Mouse (Mus musculus): ENCODE results near the gene Card10.

The Card10 gene

DNA sequence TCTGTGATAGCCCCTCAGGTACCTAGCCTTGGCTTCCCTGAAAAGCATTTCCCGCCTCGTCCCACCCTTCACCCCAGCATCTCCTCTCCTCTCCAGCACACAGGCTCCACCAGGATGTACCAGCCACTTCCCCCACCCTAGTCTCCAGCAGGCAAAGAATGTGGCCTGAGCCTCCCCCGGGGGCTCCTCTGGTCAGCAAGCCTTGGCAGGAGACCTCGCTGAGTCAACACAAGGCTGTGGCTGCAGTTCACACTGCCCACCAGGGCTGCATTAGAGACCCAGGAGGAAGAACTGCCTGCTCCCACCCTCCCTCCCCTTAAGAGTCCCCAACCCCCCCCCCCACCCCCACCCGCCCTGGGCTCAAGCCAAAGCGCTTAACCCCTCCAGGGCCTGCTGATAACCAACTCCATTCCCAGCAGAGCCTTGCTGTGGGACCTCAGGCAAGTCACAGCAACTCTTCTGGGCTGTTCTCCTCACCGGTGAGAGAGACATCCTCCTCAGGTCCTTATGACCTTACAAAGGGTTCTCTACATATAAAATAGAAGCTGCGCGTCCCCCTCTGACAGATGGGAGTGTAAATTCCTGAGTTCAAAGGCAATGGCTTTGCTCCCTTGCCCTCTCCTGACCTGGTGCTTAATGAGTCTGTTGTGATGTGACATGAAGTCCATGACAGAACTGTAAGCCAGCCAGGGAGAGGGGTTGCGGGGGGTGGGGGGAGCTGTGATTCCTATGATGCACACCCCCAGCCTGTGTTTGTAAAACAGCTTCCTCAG is 31.6 kb upstream of the Card10 start:
- DNase-seq (ENCODE audit: low spot score): peak; percentile 75

DNA sequence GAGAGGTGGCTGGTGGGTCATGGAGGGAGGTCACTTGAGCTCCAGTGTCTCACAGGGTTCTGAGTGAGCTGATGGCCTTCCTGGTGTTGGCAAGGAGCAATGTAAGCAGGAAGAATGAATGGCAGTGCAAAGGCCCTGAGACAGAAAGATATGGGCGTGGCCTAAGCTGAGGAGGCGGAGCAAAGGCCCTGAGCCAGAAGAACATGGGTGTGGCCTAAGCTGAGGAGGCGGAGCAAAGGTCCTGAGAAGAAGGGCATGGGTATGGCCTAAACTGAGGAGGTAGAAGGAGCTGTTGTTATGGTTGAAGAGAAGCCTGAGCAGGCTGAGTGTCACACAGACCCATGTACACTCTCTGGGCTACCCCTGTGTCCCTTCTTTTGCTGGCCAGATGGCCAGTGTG is 30.7 kb upstream of the Card10 start:
- DNase-seq (ENCODE audit: low spot score): no peak

DNA sequence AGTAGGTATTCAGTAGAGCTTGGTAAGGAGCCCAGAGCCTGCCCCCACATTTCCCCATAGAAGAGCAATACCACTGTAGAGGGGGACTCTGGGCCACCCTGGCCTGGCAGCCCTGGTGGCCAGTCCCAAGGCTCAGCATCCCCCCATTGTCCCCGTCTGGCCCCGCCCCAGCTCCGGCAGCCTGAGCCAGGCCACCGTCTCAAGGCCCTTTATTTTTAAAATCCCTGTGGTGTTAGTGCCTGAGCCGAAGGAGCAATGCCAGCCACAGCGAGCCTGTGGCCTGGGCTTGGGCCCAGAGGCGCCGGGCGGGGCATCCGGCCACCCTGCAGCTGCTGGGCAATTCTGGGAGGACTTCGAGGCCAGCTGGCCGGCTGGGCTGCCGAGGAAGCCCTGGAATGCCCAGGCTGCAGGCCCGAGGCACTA is 29.9 kb upstream of the Card10 start:
- DNase-seq (ENCODE audit: low spot score): no peak

DNA sequence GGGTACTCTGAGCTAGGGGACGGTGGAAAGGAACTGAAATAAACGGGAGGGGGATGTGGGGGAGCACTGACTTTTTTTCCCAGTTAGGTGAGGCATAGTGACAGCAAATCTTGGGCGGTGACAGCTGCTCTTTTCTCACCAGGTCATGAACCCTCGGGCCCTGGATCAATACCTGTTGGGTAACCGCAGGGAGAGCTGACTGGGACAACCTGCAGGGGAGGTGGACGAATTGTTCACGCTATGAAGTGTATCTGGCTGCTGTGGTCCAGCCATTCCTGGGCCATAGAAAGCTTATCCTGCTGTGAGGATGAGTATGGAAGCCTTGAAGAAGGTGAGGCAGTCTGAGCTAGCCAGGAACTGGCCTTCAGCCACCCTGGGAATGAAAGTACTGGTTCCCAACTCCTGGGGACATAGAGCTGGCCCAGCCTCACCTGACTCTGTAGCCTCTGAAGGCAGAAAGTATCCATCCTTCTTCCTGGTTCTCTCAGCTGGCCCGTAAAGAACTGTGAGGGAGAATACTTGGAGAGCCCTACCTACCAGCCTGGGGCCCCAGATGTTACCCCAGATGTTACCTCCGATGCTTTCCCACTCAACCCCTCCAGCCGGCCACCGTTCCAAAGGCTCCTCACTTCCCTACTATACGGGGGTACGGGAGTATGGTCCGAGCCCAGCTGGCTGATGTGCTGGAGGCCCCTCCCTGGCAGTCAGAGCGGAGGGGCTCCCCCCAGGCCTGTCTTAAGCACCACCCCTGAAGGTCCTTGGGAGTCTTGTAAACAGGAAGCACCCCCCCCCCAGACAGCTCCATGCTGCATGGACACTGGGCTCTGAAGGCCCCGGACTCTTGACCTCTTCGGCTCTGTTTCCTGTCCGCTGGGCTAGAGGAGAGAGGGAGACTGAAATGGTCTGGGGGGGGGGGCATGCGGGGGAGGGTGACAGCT is 29.1 kb upstream of the Card10 start:
- DNase-seq (ENCODE audit: low spot score): peak; percentile 93

DNA sequence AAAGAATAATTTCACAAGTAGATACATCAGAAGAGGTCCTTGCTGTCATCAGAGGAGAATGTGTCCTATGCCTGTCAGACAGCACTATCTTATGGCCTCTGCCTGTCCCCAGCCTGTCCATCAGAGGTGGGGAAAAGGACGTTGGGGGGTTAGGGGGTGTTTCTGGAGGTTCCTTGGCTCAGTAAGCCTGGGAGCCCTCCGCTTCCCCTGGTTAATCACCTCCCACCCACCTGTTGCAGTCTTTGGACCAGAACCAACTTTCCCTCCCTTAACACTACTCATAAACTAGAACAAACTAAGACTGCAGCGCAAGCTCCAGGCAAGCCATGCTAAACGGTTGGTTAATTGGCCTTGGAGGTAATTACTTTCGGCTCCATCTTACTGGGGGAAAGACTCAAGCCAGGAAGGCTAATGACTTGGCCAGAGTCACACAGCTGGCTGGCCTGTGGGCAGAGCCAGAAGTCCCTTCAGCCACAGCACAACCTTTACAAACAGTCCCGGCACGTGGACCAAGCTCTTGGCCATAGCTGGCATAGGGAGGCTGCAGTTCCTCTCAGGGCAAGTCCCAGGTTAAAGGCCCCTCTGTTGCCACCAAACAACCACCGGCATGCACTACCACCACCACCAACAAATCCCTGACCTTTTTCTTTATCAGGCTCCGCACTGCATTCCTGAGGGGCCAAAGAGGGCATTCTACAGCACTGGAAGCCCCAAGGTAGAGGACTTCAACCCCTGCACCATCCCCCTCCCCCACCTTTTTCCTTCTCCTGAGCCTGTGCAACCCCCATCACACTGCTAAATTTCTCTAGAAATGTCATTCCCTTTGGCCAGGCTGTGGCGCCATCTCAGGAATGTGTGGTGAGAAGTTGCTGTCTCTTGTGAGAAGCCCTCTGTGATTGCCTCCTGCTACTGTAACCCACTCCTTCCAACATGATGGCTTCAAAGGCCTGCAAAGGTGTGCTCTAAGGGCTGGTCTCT is 28.2 kb upstream of the Card10 start:
- peak; percentile 91 for DNase-seq (ENCODE audit: low spot score)

DNA sequence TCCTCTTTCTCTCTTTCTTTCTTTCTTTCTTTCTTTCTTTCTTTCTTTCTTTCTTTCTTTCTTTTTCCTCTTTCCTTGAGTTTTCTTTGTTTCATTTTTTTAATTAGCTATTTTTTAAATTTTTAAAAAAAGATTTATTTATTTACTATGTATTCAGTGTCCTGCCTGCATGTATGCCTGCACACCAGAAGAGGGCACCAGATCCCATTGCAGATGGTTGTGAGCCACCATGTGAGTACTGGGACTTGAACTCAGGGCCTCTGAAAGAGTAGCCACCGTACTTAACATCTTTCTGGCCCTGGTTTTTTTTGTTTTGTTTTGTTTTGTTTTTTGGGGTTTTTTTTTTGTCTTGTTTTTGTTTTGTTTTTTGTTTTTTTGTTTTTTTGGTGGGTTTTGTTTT is 26.8 kb upstream of the Card10 start:
- DNase-seq (ENCODE audit: low spot score): no peak

DNA sequence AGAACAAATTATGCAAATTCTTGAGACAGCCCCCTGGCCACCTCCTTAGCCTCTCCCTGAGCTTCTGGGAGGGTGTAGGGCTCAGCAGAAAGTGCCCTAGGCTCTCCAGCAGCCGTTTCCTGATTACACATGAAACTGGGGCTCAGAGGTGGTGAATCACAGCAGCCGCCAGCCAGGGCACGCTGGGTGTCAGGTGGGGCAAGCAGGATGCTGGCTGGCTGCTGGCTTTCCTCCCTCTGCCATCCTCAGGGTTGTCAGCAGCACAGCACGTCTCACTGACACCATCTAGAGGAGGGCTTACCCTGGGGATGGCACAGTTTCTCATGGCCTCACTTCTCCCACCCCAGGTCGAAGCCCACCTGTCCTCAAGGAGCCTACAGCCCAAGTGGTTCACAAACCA is 25.5 kb upstream of the Card10 start:
- no peak for DNase-seq (ENCODE audit: low spot score)

DNA sequence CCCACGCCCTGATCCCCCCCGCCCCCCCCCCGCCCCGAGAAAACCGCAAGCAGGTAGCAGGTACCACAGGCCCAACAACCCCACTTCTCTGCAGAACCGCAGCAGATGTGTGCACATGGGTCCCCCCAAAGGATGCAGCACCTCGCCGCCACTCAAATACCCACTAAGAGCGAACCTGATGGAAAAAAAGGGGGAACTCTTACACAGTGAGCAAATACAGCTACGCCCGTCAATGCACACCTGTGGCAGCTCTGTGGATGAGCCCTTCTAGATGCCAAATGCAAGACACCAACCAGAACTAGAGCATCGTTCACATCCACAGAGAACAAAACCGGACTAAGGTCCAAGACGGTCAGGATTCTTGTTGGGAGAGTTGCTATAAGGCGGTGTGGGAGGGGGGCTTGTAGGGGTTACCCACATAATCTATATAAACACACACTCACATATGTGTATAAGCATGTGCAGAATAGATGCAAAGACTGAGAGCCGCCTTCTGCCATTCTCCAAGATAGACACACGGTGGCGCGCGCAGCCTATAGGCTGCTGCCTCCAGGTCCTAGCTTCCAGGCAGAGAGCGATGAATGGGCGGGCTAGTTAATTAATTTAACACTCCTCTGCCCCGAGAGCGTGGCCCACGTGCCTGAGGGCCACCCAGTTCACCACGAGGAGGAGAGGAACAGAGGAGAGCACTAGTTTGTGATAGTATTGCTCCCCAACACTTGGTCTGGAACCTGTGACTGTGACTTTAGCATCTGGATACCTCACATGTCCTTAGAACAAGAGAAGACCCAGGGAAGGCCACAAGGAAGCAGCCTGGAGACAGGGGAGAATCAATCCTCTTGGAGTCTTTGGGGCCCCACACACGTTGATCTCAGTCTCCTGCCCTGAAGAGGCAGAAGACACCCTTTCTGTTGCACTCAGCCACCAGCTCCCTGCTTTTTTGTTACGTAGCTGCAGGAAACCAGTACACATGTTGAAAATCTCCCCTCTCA is 23.7 kb upstream of the Card10 start:
- DNase-seq (ENCODE audit: low spot score): peak; percentile 74

DNA sequence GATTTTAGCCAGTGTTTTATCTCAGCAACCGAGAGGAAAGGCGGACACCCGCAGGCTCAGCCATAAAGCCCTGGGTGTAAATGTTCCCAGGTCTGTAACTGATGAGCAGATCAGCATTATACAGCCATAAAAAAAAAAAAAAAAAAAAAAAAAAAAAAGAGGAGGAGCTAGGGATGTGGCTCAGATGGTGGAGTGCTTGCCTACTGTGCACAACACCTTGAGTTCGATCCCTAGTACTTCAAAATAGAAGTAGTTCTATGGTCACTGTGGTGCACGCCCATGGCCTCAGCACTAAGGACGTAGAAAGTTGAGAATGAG is 13.2 kb upstream of the Card10 start:
- no peak for DNase-seq (ENCODE audit: low spot score)

DNA sequence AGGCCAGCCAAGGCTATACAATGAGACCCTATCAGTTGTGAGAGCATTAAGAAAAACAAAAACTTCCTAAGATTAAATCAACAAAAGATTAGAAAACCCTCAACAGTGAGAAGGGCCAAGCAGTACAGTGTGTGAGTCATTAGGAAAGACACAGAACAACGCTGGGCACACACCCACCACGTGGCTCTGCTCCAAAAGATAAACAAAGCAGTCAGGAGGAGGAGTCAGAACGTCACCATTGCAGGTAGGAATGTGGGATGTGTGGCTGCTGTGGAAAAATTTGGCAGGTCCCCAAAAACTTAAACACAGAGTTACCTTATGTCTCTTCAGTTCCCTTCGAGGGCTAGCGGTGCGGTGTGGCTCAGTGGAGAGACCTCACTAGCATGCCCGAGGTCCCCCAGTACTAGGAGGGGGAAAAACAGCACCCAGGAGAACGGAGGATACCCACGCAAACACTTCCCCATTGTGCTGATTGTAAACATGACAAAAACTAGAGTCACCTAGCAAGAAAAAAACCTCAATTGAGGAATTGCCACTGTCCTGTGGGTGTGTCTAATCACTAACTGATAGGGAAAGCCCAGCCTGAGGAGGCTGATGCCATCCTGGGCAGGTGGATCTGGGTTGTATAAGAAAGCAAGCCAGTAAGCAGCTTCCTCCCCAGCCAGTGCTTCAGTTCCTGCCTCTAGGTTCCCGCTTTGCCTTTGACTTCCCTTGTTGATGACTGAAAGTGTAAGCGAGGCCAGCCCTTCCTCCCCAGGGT is 12.7 kb upstream of the Card10 start:
- DNase-seq (ENCODE audit: low spot score): no peak

DNA sequence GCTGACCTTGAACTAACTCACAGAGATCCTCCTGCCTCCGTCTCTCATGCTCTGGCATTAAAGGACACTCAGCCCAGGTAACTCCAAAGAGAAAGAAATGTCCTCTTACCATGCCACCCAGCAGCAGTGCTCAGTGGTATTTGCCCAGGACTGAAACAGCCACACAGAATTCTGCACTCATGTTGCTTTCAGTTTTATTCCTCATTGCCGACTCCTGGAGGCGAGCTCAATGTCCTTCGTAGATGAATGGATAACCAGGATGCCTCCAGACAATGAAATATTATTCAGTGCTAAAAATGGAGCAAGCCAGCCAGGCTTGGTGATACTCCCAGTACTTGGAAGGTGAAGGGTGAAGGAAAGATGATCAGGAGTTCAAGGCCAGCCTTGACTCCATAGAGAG is 10.8 kb upstream of the Card10 start:
- no peak for DNase-seq (ENCODE audit: low spot score)

DNA sequence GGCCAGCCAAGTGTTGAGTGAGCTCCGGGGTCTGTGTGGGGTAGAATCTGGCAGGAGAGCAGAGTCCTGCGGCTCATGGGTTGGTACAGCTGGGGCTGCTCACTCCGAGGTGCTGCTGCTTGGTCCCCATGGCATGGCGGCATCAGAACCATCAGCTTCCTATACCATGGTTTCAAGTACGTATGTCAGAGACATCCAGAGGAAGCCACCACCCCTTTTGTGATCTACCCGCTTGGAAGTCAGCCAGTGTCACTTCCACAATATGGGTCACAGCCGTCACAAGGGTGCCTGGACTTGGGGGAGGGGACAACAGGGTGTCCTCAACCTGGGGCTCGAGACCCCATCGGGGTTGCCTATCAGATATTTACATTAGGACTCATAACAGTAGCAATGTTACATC is 7.3 kb upstream of the Card10 start:
- DNase-seq (ENCODE audit: low spot score): no peak

DNA sequence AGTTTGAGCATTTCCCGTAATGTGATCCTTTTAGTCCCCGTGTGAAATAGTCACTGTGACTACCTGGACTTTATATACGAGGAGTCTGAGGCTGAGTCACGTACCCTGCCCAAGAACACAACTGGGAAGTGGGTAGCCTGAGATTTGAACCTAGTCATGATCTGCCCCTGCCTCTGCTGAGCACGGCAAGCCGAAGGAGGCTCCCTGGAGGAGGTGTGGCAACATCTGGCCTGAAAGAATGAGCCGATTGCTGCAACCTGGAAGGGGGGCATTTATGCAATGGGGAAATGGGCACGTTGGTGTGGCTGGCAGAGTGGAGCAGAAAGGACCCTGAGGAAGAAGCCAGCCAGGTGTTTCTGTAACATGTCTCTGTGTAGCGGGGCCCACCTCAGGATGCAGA is 6.9 kb upstream of the Card10 start:
- no peak for DNase-seq (ENCODE audit: low spot score)

DNA sequence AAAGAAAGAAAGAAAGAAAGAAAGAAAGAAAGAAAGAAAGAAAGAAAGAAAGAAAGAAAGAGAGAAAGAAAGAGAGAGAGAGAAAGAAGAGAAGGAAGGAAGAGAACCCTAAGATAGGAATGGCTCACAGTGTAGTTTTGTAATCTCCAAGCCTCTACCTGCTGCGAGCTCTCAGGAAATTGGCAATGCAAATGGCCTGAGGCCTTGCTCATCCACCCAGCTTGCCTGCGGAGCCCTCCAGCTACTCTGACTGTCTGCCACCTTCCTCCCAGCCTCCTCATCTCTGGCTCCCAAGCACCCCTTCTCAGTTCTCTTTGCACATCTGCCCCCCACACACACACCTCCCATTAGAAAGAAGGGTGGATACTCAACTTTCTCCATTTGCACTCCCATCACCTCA is 6.1 kb upstream of the Card10 start:
- no peak for DNase-seq (ENCODE audit: low spot score)

DNA sequence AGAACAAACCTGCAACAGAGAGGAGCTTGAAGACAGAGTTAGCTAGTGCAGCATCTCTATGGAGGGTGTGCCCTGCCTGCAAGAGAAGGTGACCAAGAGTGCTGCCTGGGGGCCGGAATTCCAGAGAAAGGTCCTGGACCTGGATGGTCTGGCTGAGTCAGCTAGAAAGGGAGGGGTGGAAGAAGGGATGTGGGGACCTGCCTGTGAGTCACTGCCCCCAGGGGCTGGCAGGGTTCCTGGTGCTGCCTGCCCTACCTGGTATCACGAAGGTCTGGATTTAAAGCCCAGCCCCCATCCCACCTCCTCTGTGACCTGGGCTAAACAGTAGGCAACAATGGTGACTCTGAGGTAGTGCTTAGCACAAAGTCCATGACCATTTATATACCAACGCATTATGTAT is 4.3 kb upstream of the Card10 start:
- DNase-seq (ENCODE audit: low spot score): no peak

DNA sequence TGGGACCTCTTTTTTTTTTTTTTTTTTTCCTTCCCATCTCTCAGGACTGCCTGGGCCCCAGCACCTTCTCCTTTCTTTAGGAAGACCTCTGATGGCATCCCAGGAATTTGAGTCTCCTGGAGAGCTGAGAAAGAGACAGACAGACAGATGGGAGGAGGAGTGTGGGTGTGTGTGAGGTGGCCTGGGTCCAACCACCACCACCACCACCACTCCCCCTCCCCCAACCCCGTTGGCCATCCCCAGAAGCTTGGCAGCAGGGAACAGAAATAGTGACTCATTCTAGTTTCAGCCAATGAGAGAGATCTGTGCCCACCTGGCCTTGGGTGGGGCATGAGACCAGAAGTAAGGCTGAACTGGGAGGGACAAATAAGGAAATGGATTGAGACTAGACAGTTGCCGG is 3.8 kb upstream of the Card10 start:
- no peak for DNase-seq (ENCODE audit: low spot score)

DNA sequence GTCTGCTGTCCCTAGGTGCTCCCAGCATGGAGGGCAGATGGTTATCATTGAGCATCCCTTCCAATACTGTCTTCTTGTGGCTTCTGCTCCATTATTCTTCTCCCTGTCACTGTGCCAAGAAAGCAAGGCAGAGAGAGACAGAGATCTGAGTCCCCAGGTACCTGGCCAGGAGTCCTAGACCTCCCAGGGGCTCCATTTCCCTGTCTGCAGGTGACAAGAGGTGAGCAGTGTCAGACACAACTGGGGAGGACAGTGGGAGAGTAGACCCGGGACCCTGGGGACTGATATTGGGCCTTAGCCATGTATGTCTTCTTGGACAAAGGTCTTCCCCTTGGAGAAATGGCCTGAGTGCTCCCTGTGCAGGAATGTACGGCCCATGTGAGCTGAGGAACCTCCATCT is 2.5 kb upstream of the Card10 start:
- no peak for DNase-seq (ENCODE audit: low spot score)

DNA sequence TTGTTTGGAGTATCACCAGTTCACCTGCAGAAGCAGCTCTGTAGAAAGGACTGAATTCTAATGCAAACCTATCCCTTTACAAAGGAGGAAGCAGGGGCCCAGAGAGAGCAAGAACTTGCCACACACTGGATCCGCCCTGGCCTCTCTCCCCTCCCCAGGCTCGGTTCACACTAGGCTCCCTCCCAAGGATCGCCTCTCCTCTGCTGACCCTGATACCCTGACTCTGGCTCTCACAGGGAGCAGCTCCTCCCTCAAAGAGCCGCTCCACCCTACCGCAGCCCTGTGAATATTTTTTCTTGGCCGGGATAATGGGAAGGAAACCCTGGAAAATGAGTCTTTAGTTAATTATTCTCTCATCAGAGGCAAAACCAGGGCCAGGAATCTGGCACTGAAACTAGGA is 1.5 kb upstream of the Card10 start:
- peak; percentile 61 for DNase-seq (ENCODE audit: low spot score)

DNA sequence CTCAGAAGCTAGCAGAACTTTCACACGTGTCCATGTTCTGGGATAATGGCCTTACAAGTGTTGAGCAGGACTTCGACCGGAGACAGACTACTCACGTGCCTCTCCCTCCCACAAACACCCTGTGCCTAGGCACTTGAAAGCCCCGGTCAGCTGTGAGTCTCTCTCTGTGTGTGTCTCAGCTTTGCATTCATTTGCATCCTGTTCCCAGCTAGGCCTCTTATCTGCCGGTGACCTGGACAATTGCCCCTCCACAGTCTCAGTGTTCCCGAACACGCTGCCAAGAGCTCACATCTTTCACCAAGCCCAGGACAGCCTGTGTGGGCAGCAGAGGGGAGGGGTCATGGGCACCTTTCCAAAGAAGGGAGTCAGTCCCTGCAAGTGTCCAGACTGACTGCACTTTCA is 658 bp upstream of the Card10 start:
- peak; percentile 63 for DNase-seq (ENCODE audit: low spot score)
